Mouse (Mus musculus) erythroblast, embryonic 14.5 days (primary cell): ENCODE measurements around the gene Pak2.

ENCODE experiments used
- GATA1 ChIP-seq: IDR thresholded peaks from 2 replicates; pipeline ENCODE4 v1.6.1; 2012; ENCODE audit warnings: low read length, inconsistent platforms, mixed read lengths
- TAL1 ChIP-seq: IDR thresholded peaks from 3 replicates; pipeline ENCODE4 v1.6.1; 2012; ENCODE audit warnings: low read length, inconsistent platforms, mixed read lengths

DNA sequence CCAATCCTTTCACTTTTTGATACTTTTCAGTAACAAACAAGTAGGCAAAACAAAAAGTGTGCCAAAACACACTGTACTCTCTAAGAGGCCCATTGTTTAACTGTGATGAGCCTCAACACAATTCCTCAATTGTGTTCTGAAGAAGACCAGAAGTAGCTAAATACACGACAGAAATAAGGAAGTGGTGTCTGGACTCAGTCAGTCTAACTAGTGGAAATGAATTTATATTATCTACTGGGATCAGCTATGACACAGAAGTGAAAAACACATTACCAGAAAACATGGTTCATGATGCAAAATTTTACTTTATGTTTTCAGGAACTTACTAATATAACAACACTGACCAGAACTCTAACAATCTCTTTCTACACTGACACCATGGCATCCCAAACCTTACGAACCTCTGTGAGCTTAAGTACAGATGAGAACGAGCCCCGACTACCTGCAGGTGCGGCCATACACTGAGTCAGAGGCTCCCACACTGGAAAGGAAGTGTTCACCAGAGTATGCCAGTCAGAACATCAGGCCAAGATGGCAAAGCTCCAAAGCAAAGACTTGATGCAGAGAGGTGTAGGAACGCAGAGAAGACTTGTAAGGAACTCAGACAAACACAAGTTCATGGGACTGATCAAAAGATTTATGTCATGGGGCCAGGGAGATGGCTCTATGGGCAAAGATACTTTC, 19.2 kb downstream of the Pak2 start:
- TF ChIP-seq GATA1 (no peak), TAL1 (no peak)
